Mouse (Mus musculus) thymus, postnatal 0 days (tissue): ENCODE data around the gene Ces1b. TPM values are rescaled to one million over a fixed set of nuclear protein-coding genes. Genes with fewer than 3 reads are reported as not detected.

Experiments
- DNase-seq: peaks from one replicate; pipeline ENCODE4 v3.0.0-alpha.2; 2015; ENCODE audit warnings: low spot score
- polyA plus RNA-seq: library from polyadenylated mRNA; unstranded; fragments of >200 nt; fragmentation: Nextera tagmentation; extraction: Ambion mirVana; gene quantifications from 2 replicates; pipeline ENCODE4 v1.2.1, GENCODE M21; 2015

The Ces1b gene
- polyA plus RNA-seq, 1 experiment from 2014 or later, result 0.48 TPM

DNA sequence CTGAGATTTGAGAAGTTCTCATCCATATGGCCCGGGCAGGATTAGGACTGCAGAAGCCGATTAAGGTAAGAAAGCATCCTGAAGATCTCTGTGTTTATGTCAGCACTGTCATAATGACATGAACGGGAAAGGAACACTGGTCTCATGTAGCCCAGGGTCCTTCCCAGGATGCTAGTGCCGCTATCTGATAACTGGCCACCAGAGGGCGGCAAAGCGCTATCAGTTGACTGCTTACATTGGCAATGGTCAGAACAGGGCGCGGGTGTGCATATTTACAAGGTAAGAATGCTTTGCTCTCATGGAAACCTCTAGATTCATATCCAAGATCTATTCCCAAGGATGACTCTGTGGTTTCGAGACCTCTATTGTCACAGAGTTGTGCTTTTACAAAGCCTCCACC is 68.4 kb downstream of the Ces1b start:
- peak; percentile 73 for DNase-seq

DNA sequence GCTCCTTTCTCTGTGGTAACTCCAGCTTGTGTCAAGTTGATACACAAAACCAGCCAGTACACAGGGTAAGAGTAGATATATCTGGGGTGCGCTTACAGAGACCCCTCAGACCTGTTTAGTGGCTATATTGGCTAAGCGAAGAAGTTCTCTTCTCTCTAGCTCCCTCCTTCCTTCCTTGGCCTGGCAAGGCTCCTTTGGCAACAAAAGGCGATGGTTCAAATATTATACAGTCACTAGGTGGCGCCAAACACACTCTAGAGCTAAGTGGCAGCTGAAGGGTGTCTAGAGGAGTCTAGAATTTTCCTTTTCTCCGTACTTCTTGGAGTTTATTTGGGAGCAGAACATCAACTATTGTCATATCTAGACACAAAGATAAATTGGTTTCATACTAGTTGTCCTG is 69.5 kb downstream of the Ces1b start:
- peak; percentile 53 for DNase-seq

Other genes starting within 250 kb of the Ces1b start
- gene Lpcat2, start 224.7 kb downstream of the Ces1b start, polyA plus RNA-seq, result 20.2 and 25.5 TPM in 2 replicates
- 0.13 and 0.27 TPM in 2 replicates for gene Capns2, start 178.6 kb downstream of the Ces1b start, polyA plus RNA-seq
- gene Slc6a2, start 119.9 kb downstream of the Ces1b start, polyA plus RNA-seq, result 0.06 and 0.27 TPM in 2 replicates
- 0.25 and 0.26 TPM in 2 replicates for gene Ces1a, start 31.8 kb downstream of the Ces1b start, polyA plus RNA-seq
- 0.18 TPM in 2 replicates for gene Ces1c, start 51.3 kb upstream of the Ces1b start, polyA plus RNA-seq
- 3.3 and 3.8 TPM in 2 replicates for gene Ces1d, start 117.8 kb upstream of the Ces1b start, polyA plus RNA-seq
- gene Ces1e, start 149.6 kb upstream of the Ces1b start, polyA plus RNA-seq, result 0.12 and 0.27 TPM in 2 replicates
- 0.69 and 0.77 TPM in 2 replicates for gene Ces1f, start 199.7 kb upstream of the Ces1b start, polyA plus RNA-seq